Mouse (Mus musculus) heart, embryonic 13.5 days (tissue): ENCODE results near the gene Cirbp. TPM values are rescaled to one million over a fixed set of nuclear protein-coding genes. Genes with fewer than 3 reads are reported as not detected.

ENCODE experiments used
- ATAC-seq: fragments of 200-750 bp; cut with Nextera tagmentation; 2 replicates; pipeline ENCODE4 v1.8.0; 2017; ENCODE audit warnings: moderate TSS enrichment; ENCODE audit not compliant: insufficient number of reproducible peaks, low FRiP score, low TSS enrichment; ENCODE audit errors: extremely low read depth
- H3K27ac ChIP-seq: fragments of 300-500 bp; sonication (generic); replicated peaks from 2 replicates; pipeline ENCODE4 v1.5.1; 2015; ENCODE audit warnings: moderate library complexity, mild to moderate bottlenecking, inconsistent platforms
- H3K27me3 ChIP-seq: fragments of 300-500 bp; sonication (generic); replicated peaks from 2 replicates; pipeline ENCODE4 v1.6.1; 2015; ENCODE audit warnings: mild to moderate bottlenecking, inconsistent platforms
- H3K36me3 ChIP-seq: fragments of 300-500 bp; sonication (generic); 2 replicates; pipeline ENCODE4 v1.6.1; 2015; ENCODE audit warnings: mild to moderate bottlenecking, inconsistent platforms
- H3K4me1 ChIP-seq: fragments of 300-500 bp; sonication (generic); 2 replicates; pipeline ENCODE4 v1.6.1; 2015; ENCODE audit warnings: inconsistent platforms
- H3K4me2 ChIP-seq: fragments of 300-500 bp; sonication (generic); 2 replicates; pipeline ENCODE4 v1.6.1; 2015; ENCODE audit warnings: inconsistent platforms, mild to moderate bottlenecking, moderate library complexity
- H3K4me3 ChIP-seq: fragments of 300-500 bp; sonication (generic); 2 replicates; pipeline ENCODE4 v1.5.1; 2015; ENCODE audit warnings: moderate library complexity, mild to moderate bottlenecking, inconsistent platforms
- H3K9ac ChIP-seq: fragments of 300-500 bp; sonication (generic); 2 replicates; pipeline ENCODE4 v1.6.1; 2015; ENCODE audit warnings: inconsistent platforms, mild to moderate bottlenecking, moderate library complexity
- H3K9me3 ChIP-seq: fragments of 300-500 bp; sonication (generic); 2 replicates; pipeline ENCODE4 v1.6.1; 2016; ENCODE audit warnings: inconsistent platforms
- WGBS: fragments of 180-500 bp; shearing (Covaris S2); methylation state at CpG from one replicate; pipeline ENCODE4 v1.1.7; 2015; ENCODE audit warnings: mixed read lengths; 5-methylcytosine and 5-hydroxymethylcytosine counted together
- polyA plus RNA-seq: library from polyadenylated mRNA; unstranded; fragments of >200 nt; fragmentation: Nextera tagmentation; extraction: Ambion mirVana; gene quantifications from 2 replicates; pipeline ENCODE4 v1.2.1, GENCODE M21; 2015

Cirbp gene
- polyA plus RNA-seq, 1 experiment from 2014 or later, result 96.4 TPM

DNA sequence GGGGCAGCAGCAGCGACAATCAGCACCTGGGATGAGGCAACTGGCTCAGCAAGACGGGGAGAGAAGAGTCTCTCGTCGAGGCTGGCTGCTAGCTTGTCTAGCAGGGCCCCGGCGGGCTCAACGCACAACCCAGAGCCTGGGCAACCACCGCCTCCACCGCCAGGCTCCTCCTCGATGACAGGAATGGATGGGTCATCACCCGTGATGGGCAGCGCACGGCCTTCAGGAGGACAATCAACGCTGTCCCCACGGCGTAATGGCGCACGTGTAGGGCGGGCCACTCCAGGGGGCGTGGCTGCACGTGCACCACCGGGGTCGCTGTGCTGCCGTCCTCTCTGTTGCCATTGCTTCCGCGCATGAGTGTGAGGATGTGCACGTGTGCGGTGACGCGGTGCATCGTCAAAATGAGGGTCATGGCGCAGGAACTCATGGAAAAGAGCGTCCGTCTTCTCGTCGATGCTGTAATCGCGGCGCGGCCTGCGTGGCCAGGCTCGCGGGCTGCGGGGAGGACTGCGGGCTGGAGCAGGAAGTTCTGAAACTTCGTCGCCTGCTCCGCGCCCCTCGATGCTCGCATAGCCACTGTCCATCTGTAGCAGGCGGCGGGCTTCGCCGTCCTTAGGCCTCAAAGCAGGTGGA lies 34.4 kb upstream of the Cirbp start:
- H3K27ac ChIP-seq, result no peak overlapping the region
- 24% methylated on average over 55 of the region's 55 CpGs for WGBS
- peak overlapping the region; percentile 20 for H3K4me3 ChIP-seq
- peak overlapping the region; percentile 59 for H3K9ac ChIP-seq
- ATAC-seq, result no peak
- peaks cover 33% of the 10 kb centered on the region for H3K4me1 ChIP-seq
- H3K4me2 ChIP-seq, result peak overlapping the region; percentile 55
- peaks cover 72% of the 10 kb centered on the region for H3K36me3 ChIP-seq
- no peaks in the 10 kb centered on the region for H3K9me3 ChIP-seq
- peaks cover 27% of the 10 kb centered on the region for H3K27me3 ChIP-seq

GRCm38 (mm10) chr10:80131952-80132350 lies 33.8 kb upstream of the Cirbp start:
- Histone ChIP-seq H3K9me3 (no peaks in the 10 kb centered on the region), H3K27me3 (peaks cover 32% of the 10 kb centered on the region), H3K36me3 (peaks cover 66% of the 10 kb centered on the region), H3K9ac (peak overlapping the region; percentile 59), H3K4me3 (peak overlapping the region; percentile 20), H3K27ac (no peak overlapping the region), H3K4me2 (peak overlapping the region; percentile 55), H3K4me1 (peaks cover 38% of the 10 kb centered on the region)
- WGBS, result 45% methylated on average over 27 of the region's 27 CpGs
- no peak for ATAC-seq

DNA sequence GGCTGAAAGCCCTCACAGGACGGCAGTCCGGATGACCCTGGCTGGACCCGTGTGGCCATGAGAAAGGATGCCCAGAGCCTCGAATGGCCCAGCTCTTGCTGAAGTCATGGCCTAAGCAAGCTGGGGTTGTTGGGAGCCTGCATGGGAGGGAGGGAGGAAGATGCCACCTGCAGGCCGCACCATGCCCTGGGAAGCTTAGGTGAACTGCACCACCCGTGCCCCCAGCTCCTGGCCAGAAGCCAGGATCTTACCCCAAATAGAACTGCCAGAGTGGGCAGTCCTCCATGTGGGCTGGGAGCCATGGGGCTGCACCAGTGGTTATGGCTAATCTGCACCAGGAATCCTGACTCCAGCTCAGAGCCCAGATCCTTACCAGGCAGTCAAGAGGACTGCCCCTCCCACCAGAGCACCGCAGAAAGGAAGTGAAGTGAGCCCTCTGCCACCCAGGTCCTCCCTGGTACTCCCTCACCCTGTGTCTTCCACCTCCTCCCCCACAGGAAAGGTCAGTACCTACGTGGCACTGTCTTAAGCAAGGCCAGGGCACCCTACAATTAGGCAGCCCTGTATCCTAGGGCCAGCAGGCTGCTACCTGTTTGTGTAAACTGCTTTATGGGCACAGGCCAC lies 32.4 kb upstream of the Cirbp start:
- H3K9ac ChIP-seq, result peak overlapping the region; percentile 20; the same call in 1 of the 2 replicates
- peaks cover 52% of the 10 kb centered on the region for H3K4me1 ChIP-seq
- ATAC-seq, result no peak
- WGBS, result 57% methylated on average over 8 of the region's 8 CpGs
- peaks cover 52% of the 10 kb centered on the region for H3K36me3 ChIP-seq
- no peaks in the 10 kb centered on the region for H3K9me3 ChIP-seq
- H3K4me2 ChIP-seq, result no peak overlapping the region
- H3K4me3 ChIP-seq, result no peak overlapping the region
- peaks cover 46% of the 10 kb centered on the region for H3K27me3 ChIP-seq
- H3K27ac ChIP-seq, result peak overlapping the region; percentile 13; the same call in 1 of the 2 replicates

DNA sequence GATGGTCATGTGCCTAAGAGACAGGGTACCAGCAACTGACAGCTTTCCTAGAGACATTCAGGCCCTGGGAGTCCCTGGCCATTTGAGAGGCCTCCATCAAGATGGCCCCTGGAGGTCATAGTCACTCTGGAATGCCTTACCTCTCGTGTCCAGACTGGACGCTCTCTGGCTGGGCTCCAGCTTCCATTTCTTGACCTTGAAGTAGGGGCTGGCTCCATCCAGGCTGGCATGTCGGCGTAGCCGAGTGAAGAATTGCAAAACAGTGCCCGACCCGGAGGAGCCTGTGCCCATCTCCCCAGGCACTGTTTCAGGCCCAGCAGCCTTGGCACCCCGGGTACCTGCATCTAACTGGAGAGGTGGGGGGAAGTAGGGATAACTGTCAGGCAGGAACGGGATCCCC lies 31.4 kb upstream of the Cirbp start:
- no peak overlapping the region for H3K9ac ChIP-seq
- H3K27ac ChIP-seq, result no peak overlapping the region
- peaks cover 61% of the 10 kb centered on the region for H3K4me1 ChIP-seq
- ATAC-seq, result no peak
- H3K36me3 ChIP-seq, result peaks cover 42% of the 10 kb centered on the region
- peaks cover 54% of the 10 kb centered on the region for H3K27me3 ChIP-seq
- no peaks in the 10 kb centered on the region for H3K9me3 ChIP-seq
- 77% methylated on average over 9 of the region's 9 CpGs for WGBS
- no peak overlapping the region for H3K4me2 ChIP-seq
- H3K4me3 ChIP-seq, result no peak overlapping the region

GRCm38 (mm10) chr10:80135161-80135560 lies 30.6 kb upstream of the Cirbp start:
- Histone ChIP-seq H3K27me3 (peaks cover 60% of the 10 kb centered on the region), H3K4me3 (no peak overlapping the region), H3K9ac (no peak overlapping the region), H3K9me3 (no peaks in the 10 kb centered on the region), H3K27ac (no peak overlapping the region), H3K4me1 (peaks cover 64% of the 10 kb centered on the region), H3K4me2 (no peak overlapping the region), H3K36me3 (peaks cover 34% of the 10 kb centered on the region)
- no peak for ATAC-seq
- WGBS, result 78% methylated on average over 10 of the region's 10 CpGs

DNA sequence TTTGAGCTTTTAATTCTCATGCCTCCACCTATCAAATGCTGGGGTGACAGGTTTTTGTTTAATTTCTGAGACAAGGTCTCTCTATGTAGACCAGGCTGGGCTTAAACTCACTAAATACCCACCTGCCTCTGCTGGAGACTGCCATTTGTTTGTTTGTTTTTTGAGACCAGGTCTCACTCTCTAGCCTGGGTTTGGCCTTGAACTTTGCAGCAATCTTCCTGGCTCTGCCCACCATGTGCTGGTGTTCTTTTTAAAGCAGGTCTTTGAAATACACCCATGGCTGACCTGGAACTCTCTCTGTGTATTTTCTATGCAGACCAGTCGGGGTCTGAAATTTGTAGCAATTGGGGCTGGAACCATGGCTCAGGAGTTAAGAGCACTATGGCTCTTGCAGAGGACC lies 30.1 kb upstream of the Cirbp start:
- Histone ChIP-seq H3K27ac (no peak overlapping the region), H3K9ac (no peak overlapping the region), H3K9me3 (no peaks in the 10 kb centered on the region), H3K4me2 (no peak overlapping the region), H3K4me1 (peaks cover 66% of the 10 kb centered on the region), H3K36me3 (peaks cover 29% of the 10 kb centered on the region), H3K4me3 (no peak overlapping the region), H3K27me3 (peaks cover 60% of the 10 kb centered on the region)
- ATAC-seq, result no peak
- 91% methylated on average over 1 of the region's 1 CpGs for WGBS

- Histone ChIP-seq H3K4me1 (peaks cover 67% of the 10 kb centered on the region), H3K27ac (no peak overlapping the region)
- 16% methylated on average over 43 of the region's 49 CpGs for WGBS
Measured at GRCm38 (mm10) chr10:80136179-80136951, 29.4 kb upstream of the Cirbp start.

DNA sequence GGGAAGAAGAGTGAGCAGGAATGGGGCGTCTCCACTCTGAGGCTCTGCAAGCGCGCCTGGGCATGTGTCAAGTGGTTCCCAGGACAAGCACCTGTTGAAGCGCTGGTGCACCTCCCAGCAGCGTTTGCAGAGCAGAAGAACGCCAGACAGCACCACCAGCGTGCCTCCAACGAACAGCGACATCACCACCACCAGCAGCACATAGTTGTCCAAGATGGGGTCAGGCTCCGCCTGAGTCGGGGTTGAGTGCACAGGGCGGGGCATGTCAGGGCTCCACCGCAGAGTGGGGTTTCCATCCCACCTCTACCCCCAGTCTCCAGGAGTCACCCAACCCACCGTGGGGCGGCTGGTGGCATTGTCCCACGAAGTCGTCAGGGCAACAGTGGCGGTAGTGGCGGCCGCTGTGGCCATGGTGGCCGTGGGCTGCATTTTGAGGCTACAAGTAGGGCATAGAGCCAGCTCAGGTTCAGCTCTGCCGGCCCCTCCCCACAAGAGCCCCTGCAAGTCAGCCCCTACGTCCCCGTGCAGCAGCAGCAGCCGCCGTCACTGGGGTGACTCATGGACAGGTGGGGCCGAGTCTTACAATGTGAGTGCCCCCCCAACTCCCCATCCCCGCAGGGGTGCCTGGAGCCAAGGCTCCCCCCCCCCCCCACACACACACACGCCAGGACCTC lies 28.7 kb upstream of the Cirbp start:
- Histone ChIP-seq H3K36me3 (peaks cover 15% of the 10 kb centered on the region), H3K9me3 (no peaks in the 10 kb centered on the region), H3K9ac (peak overlapping the region; percentile 89), H3K4me3 (peak overlapping the region; percentile 73), H3K27ac (no peak overlapping the region), H3K4me1 (peaks cover 66% of the 10 kb centered on the region), H3K27me3 (peaks cover 54% of the 10 kb centered on the region), H3K4me2 (peak overlapping the region; percentile 99)
- 3% methylated on average over 28 of the region's 29 CpGs for WGBS
- no peak for ATAC-seq

More at GRCm38 (mm10) chr10:80136179-80136951, 29.4 kb upstream of the Cirbp start:
- no peak for ATAC-seq
- Histone ChIP-seq H3K9ac (peak overlapping the region; percentile 89), H3K27me3 (peaks cover 54% of the 10 kb centered on the region), H3K4me3 (peak overlapping the region; percentile 73), H3K4me2 (peak overlapping the region; percentile 99), H3K9me3 (no peaks in the 10 kb centered on the region), H3K36me3 (peaks cover 22% of the 10 kb centered on the region)

DNA sequence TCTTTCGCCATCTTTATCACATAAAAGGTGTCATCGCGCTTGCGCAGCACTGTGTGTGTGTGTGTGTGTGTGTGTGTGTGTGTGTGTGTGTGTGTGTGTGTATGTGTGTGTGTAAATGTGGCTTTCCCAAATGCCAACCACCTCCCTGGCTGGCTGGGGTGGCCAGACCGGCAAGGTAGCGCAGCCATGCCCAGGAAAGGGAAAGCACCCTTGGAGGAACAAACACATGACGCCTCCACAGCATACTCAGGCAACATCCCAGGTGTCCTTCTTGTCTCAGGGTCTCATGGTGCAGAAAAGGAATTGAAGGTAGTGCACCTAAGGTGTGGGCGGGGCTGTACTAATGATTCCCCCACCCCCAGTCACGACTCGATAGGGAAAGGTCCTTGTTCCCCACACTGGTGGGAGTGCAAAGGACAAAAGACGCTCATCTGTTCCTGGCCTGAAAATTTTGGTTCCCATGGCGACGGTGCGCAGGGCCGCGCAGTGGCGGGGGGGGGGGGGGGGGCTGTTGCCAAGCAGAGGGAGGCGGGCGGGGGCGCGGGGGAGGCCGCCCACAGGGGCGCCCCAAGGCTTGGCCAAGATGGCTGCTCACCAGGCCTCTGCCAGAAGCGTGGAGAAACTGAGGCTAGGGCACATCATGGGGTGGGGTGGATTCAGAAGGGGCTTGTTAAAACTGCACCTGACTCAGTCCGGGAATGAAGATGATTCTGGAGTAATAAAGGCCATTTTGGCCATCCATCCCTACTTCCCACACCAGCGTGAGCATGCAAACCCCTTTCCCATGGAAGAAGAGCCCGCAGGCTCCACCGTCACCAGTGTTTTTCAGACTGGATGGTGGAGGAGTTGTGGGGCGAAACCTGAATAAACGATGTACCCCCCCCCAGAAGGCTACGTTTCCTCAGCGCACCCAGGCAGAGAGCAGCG lies 27.9 kb upstream of the Cirbp start:
- no peak overlapping the region for H3K27ac ChIP-seq

More for the DNA sequence above, 27.9 kb upstream of the Cirbp start:
- peaks cover 67% of the 10 kb centered on the region for H3K4me1 ChIP-seq
- H3K9me3 ChIP-seq, result no peaks in the 10 kb centered on the region
- peak overlapping the region; percentile 89 for H3K9ac ChIP-seq
- H3K4me3 ChIP-seq, result peak overlapping the region; percentile 73
- WGBS, result 8% methylated on average over 31 of the region's 33 CpGs
- peak overlapping the region; percentile 99 for H3K4me2 ChIP-seq
- H3K36me3 ChIP-seq, result peaks cover 7% of the 10 kb centered on the region; the same call in 1 of the 2 replicates
- no peak for ATAC-seq
- peaks cover 54% of the 10 kb centered on the region for H3K27me3 ChIP-seq
